Mouse (Mus musculus) T-helper 17 cell (primary cell): ENCODE measurements around the gene Arid1b.
"Not testable (repeated sequence)": the region's sequence is repeated elsewhere in the genome, so short reads cannot be mapped to it uniquely, and the experiment has no call there.

Source experiments
- in situ Hi-C, 2 experiments: fragments of 300-600 bp; cut with MboI, MseI; formaldehyde crosslinking; loops; 1 replicate in 1 of 2; 2 replicates in 1 of 2; pipeline ENCODE4 v1.15.1; 2025; ENCODE audit warnings: high pct_unique_total_duplicates in 2 of 2

Gene Arid1b

GRCm38 (mm10) chr17:5106263-5107195 is 112.4 kb downstream of the Arid1b start:
- in situ Hi-C loops: no loop called here

DNA sequence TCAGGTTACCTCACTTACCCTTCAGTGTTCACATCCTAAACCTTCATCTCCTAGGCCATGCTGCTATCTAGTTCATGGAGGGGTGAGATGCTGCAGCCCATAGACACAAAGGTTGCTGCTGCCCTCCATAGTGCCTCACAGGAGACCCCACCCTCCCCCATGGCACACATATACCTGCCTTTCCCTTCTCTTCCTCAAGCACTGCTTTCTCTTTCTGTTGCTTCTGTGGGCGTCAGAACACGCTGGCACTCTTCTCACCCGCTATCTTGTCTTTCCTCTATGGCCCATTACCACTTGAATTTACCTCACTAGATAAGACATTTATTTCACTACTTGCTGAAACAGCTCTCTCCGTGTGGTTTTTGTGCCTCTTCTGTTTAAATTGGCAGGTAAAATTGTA is 113.4 kb downstream of the Arid1b start:
- in situ Hi-C loops: no loop called here

GRCm38 (mm10) chr17:5108022-5108421 is 113.9 kb downstream of the Arid1b start:
- in situ Hi-C loops: no loop called here

DNA sequence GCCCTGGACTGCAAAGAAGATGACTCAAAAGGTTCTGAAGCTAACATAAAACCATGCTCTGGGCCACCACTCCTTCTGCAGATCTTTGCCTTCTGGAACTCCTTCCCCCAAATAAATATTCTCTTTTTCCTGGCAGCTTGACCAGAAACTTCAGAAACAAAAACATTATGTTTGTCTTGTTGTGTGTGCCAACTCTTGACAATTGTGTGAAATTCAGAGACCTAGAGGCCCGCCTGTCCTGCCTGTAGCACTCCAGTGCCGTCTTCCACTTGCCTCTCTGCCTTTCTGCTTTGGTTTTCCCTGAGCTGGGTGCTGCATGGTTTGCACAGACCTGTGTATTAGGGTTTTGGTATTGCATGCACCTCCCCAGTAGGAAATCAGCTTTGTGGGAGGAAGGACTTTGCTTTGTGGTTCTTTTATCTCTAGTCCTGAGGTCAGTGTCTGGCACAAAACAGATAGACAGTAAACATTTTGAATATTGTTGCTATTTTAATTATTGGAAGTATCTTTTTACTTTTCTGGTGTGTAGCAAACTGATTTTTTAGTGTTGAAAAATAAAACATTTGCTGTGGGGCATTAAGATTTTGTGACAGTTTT is 114.5 kb downstream of the Arid1b start:
- in situ Hi-C loops: no loop called here

- in situ Hi-C loops: no loop called here
Measured at GRCm38 (mm10) chr17:5109343-5109742, 115.2 kb downstream of the Arid1b start.

GRCm38 (mm10) chr17:5110159-5110558 is 116.0 kb downstream of the Arid1b start:
- in situ Hi-C loops: no loop called here

- in situ Hi-C loops: not testable (repeated sequence)
Measured at GRCm38 (mm10) chr17:5110981-5111380, 116.8 kb downstream of the Arid1b start.

GRCm38 (mm10) chr17:5112116-5112515 is 118.0 kb downstream of the Arid1b start:
- in situ Hi-C loops: no loop called here

- in situ Hi-C loops: no loop called here
Measured at GRCm38 (mm10) chr17:5115952-5116351, 121.8 kb downstream of the Arid1b start.

GRCm38 (mm10) chr17:5116990-5117389 is 122.9 kb downstream of the Arid1b start:
- in situ Hi-C loops: no loop called here

GRCm38 (mm10) chr17:5118171-5118570 is 124.0 kb downstream of the Arid1b start:
- in situ Hi-C loops: no loop called here

DNA sequence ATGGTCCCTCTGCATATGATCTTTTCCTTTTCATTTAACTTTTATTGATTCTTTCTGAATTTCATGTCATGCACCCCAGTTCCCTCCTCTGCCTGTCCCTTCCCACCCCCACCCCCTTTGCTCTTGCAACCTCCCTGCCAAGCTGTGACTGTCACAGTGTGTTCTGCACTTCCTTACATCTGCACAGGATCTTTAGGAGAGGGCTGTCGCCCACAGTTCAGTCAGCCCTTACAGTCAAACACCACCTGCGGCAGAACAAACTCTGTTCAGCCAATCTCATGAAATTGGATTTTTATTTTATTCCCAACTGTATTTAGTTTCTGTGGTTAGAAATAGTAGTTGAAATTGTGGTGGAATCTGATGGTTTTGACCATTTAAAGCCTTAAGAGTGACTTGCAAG is 130.5 kb downstream of the Arid1b start:
- in situ Hi-C loops: no loop called here

- in situ Hi-C loops: no loop called here
Measured at GRCm38 (mm10) chr17:5125084-5125855, 131.1 kb downstream of the Arid1b start.

DNA sequence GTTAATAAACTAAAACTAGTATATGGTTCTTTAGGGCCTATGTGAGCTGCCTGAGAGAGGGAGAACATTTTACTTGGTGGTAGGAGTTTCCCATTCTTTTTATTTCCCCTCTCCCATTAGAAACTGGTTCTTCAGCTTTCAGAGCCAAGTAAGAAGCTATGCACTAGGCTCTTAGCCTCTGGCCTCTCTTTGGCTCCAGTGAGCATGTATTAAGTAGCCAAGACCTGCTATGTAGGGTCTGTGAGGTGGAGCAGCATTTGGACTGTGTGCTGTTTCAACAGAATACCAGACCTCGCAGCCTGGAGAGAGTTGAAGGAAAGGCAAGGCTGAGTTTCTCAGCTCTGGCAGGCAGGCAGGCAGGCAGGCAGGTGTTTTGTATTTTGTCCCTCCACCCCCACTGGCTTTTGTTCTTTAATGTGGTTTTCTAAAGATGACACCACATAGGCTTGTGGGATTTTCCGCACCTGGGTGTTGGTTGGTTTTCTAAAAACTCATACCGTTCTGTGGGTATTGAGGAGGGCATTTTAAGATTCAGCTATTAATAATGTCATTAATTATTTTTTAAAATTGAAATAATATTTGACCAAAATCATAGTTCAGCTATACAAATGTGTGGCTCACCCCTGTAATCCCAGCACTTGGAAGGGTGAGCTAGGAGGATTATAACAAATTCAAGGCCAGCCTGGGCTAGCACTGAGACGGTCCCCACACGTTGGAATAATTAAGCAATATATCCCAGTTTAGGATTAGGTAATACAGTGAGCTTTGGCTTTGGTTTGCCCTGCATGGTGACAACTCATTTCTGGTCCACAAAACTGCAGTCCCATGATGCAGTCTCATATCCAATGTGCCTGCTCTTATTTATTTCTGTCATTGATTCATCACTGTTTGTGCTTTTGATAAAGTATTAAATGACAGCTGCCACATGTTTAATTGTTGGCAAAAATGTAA is 132.0 kb downstream of the Arid1b start:
- in situ Hi-C loops: no loop called here

GRCm38 (mm10) chr17:5129606-5130005 is 135.5 kb downstream of the Arid1b start:
- in situ Hi-C loops: no loop called here

- in situ Hi-C loops: no loop called here
Measured at GRCm38 (mm10) chr17:5130116-5130515, 136.0 kb downstream of the Arid1b start.

GRCm38 (mm10) chr17:5131706-5132105 is 137.6 kb downstream of the Arid1b start:
- in situ Hi-C loops: no loop called here

- in situ Hi-C loops: no loop called here
Measured at GRCm38 (mm10) chr17:5132296-5132986, 138.3 kb downstream of the Arid1b start.

DNA sequence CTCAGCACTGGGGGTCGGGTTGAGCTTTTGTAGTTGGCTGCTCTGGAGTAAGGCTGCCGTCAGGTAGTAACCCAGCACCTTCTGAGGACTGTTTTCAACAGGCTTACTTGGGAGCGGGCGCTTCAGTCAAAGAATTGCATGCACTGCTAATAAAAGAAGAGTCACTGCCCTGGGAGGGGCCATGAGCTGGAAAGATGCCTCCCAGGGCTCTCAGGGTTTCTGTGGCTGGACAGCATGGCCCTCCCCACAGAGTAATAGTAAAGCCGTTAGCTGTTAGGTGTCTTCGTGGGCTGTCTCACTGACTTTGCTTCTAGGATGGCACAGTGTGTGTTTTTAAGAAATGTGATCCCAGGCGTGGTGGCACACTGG is 138.8 kb downstream of the Arid1b start:
- in situ Hi-C loops: no loop called here

- in situ Hi-C loops: no loop called here
Measured at GRCm38 (mm10) chr17:5133831-5134230, 139.7 kb downstream of the Arid1b start.

DNA sequence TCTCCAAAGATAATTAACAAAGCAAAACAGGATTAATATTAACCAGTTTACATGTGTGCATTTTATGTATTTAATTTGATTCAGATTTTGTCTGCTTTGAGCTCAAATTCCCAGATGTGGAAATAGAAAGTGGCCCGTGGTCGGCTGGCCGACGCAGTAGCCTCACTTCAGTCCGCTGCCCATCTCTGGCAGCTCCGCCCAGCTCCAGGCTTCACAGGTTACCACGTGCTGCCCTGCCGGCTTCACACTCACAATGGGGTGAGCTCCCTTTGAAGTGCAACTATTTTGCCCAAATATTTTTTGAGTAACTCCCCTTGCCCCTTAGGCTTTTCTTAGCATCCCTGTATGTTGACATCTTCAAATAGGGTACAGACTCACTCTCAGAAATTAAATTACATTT is 140.1 kb downstream of the Arid1b start:
- in situ Hi-C loops: no loop called here
